Mouse (Mus musculus) CD4-positive naive resting alpha-beta T cell, adult 57 days (primary cell): ENCODE data around the gene Cfap161. TPM values are rescaled to one million over a fixed set of nuclear protein-coding genes. Genes with fewer than 3 reads are reported as not detected.

Experiments used
- total RNA-seq: library from RNA; stranded (reverse); gene quantifications from one replicate; pipeline ENCODE4 v1.2.4, GENCODE M21; 2023

The Cfap161 gene
- total RNA-seq: not detected

GRCm38 (mm10) chr7:83794705-83795104 lies at the start of gene Cfap161:
Gene Cfap161, minus strand, starts transcription at chr7:83794880.

GRCm38 (mm10) chr7:83745413-83746106 lies 49.1 kb downstream of the Cfap161 start, which contains the start of gene Il16:
Gene Il16, minus strand, starts transcription at chr7:83745726.

Other genes starting within 250 kb of the Cfap161 start
- gene Tmc3, start 210.0 kb downstream of the Cfap161 start, total RNA-seq: 0.38 TPM
- 17.8 TPM for gene Stard5, start 162.9 kb downstream of the Cfap161 start, total RNA-seq
- gene Il16, start 49.2 kb downstream of the Cfap161 start, total RNA-seq: 247 TPM
- 8.4 TPM for gene Tlnrd1, start 89.4 kb upstream of the Cfap161 start, total RNA-seq
- 36.6 TPM for gene Mesd, start 89.6 kb upstream of the Cfap161 start, total RNA-seq